Mouse (Mus musculus) urinary bladder, adult 2 months (tissue): ENCODE data around the gene Fli1. TPM values are rescaled to one million over a fixed set of nuclear protein-coding genes. Genes with fewer than 3 reads are reported as not detected.

Experiments used
- DNase-seq: peaks from one replicate; pipeline ENCODE4 v3.0.0; 2022; ENCODE audit warnings: low spot score
- polyA plus RNA-seq: library from polyadenylated mRNA; depleted of rRNA; stranded (reverse); fragments of >200 nt; gene quantifications from 2 replicates; pipeline ENCODE4 v1.2.3, GENCODE M21; 2012; rRNA removed

The Fli1 gene
- polyA plus RNA-seq, 1 experiment, result 6.0 TPM

DNA sequence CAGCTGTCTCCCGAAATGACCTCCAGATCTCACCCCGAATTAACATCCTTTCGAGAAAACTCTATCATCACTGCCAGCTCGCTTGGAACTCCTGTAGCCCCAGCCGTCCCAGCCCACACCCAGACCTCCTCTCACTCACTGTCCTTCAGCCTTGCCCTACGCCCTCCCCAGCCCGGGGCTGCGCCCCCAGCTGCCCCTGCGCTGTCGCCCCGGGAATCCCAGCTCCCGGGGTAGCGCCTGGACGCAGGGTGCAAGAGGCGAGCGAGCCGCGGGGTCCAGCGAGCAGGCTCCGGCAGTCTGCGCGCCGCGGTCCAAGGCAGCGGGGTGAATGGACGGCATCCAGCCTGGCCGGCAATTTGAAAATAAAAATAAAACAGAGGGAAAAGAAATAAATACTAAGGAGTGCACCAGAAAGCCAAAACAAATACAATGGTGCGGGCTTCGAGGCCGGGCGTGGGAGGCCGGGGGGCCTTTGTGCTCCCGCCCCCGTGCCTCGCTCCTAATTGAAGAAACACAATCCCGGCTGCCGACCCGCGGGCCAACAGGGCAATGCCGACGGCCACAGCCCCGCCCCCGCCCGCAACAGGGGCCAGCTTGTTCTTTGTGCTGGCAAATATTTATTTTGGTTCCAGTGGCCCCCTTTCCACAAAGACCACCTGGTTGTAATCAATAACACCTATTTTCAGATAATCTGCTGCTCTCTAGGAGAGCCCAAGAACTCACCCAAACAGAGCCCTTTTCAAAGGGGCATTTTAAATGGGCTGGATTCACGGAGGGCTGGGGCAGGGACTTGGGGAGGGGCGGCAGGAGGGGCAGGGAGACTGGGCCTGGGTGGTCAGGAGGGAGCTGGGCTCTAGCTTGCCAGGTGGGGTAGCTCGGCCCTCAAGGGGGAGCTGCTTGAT is 133.3 kb downstream of the Fli1 start:
- DNase-seq, result no peak

DNA sequence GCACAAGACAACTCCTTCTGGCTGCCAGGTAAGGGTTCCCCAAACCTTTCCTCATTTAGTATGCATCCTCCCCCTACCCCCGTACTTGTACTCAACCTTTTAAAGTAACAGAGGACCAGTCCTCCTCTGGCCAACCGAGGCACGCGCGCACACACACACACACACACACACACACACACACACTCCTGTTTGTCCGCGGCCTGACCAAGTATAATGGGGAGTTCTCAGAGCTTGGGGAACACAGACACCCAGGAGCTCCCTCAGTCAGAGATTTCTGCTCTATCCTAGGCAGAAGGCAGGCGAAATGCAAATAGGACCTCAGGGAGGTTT is 134.0 kb downstream of the Fli1 start:
- DNase-seq, result no peak

- DNase-seq, result no peak
Measured at GRCm38 (mm10) chr9:32405191-32405925, 137.3 kb downstream of the Fli1 start.

DNA sequence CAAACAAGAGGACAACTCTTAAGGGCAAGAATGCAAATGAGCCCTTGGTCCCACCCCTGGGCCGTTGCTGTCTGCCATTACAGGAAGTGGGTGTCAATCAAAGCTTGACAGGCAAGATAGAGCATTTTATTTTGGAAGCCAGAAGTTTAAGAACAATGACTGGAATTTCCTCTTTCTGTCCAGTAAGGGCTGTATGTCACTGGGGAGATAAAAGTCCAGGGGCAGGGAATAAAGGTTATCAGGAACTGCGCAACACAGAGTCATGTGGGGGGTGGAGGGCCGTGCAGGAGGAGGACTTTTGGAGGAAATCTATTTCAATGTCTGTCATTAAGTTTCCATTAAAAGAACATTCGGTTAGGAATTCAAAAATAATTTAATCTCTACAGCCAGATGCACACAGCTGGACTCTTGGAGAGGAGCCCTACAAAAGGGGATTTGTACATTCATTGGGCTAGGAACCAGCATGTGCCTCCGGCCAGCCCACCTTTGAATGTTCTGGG is 141.9 kb downstream of the Fli1 start:
- no peak for DNase-seq

DNA sequence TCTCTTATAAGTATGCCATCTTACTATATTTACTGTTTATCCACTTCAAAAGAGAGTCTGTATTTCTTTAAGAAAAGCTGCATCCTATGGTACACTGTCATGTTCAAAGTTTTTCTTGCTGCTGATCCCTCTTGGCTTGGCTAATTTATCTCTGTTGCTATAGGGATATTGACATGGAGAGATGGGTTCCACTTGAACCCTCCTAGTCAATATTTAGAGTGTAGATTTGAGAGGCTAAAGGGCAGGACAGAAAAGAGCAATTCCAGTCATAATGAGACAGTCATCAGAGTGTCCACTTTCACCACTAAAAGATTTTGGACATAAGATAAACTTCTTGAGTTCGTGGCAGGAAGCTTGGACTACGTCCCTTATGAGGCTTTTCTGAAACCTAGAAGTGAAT is 142.4 kb downstream of the Fli1 start:
- no peak for DNase-seq

GRCm38 (mm10) chr9:32394761-32395161 is 147.9 kb downstream of the Fli1 start:
- no peak for DNase-seq

GRCm38 (mm10) chr9:32392716-32393115 is 149.9 kb downstream of the Fli1 start:
- no peak for DNase-seq

- DNase-seq, result no peak
Measured at GRCm38 (mm10) chr9:32391701-32392100, 151.0 kb downstream of the Fli1 start.

DNA sequence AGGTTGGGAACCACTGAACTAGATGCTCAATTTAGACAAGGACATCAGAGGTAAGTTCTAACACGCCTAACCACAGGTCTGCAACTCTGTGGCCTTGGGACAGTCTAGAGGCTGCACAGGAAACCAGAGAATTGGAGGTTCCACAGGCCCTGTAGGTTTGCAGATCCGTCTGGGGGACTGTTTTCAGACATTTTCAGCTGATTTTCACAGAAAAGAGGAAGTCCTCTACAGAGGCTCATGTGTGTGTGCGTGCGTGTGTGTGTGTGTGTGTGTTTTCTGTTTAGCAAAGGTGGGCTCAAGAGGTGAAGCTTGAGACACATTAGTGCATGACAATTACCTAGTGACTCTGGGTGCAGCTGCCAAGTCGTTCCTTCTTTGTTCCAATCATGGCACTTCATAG is 151.6 kb downstream of the Fli1 start:
- DNase-seq, result no peak

- DNase-seq, result no peak
Measured at GRCm38 (mm10) chr9:32388120-32388519, 154.5 kb downstream of the Fli1 start.

DNA sequence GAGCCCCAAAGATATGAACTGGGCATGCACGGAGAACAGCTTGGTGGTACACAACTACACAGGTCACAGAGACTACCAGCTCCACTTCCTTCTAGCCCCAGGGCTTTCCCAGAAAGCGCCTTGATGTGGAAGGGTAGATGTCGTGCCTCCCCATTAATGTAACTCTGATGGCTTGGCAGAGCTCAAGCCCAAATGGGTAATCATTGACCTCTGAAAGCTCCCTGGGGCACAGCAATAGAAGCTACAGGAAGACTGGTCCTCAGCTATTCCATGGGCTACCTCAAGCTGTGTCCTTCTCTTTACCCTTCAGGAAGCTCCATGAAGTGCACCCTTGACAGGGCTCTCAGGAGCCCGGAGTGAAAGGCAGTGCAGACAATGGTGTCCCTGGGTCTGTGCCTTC is 157.8 kb downstream of the Fli1 start:
- DNase-seq, result no peak

DNA sequence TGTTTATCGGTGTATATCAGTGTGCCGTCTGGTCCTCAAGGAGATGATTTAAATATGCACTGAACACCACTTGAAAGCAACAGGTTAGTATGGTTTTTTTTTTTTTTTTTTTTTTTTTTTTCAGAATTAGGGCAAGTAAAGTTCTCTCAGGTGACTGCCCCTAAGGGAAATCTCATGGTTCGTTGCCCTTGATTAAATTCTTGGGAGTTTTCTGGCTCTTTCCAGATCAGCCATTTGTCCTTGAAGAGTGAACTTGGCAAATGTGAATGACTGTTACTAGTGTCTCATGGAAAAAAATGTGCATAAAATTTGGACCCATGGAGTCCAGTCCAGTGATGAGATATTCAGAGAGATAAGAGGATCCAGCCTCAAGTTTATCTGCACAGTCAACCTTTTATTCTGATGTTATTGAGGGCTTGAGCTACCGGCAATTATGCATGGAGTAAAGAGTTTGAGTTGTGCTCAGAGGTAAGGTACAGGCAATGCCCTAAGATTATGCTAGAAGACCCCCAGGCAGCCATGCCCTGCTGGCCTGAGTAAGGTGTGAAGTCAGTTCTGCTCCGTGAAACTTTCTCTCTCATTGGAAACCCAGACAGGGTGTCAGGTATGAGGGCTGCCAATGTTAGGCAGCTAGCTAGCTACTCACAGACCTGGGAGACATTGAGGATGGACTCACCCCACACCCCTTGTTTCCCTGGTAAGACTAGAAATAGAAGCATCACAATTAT is 165.6 kb downstream of the Fli1 start:
- DNase-seq, result no peak

DNA sequence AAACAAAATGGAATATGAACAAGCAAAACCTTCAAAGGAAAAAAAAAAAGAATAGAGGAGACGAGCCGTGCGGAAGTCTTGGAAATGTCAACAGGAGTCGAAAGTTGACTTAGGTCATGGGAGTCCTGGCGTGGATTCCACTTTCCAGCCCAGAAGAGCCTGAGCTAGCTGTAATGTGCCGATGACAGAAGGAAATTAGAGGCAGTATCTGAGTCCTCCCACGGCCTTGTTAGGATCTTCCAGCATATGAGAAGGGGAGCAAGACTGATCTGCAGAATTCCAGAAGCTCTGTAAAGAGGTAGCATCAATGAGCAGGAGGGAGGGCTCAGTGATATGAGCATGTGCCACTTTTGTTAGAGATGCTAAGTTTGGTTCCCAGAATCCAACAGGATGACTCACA is 166.6 kb downstream of the Fli1 start:
- DNase-seq, result no peak

- no peak for DNase-seq
Measured at GRCm38 (mm10) chr9:32373656-32374055, 169.0 kb downstream of the Fli1 start.

Other genes starting within 250 kb of the Fli1 start
- gene Kcnj5, start 198.5 kb downstream of the Fli1 start, polyA plus RNA-seq, result 0.26 and 0.44 TPM in 2 replicates
- not detected in 2 replicates for gene Kcnj1, start 170.4 kb downstream of the Fli1 start, polyA plus RNA-seq
- 16.5 and 17.7 TPM in 2 replicates for gene Ets1, start 93.4 kb upstream of the Fli1 start, polyA plus RNA-seq